Mouse (Mus musculus) right cerebral cortex, adult 18-20 months (tissue): Measurements from ENCODE around the gene Cfap54.

ENCODE experiments used
- DNase-seq: peaks from one replicate; pipeline ENCODE4 v3.0.0; 2022; ENCODE audit warnings: mixed read lengths

Gene Cfap54

GRCm38 (mm10) chr10:93053315-93053714, 28.1 kb downstream of the Cfap54 start:
- no peak for DNase-seq

- DNase-seq: peak; percentile 77
Observed at GRCm38 (mm10) chr10:93051016-93051726, 30.2 kb downstream of the Cfap54 start.

GRCm38 (mm10) chr10:93050571-93050970, 30.8 kb downstream of the Cfap54 start:
- DNase-seq: no peak

GRCm38 (mm10) chr10:93043195-93043594, 38.2 kb downstream of the Cfap54 start:
- DNase-seq: no peak

GRCm38 (mm10) chr10:93041850-93042249, 39.6 kb downstream of the Cfap54 start:
- DNase-seq: no peak

GRCm38 (mm10) chr10:93041392-93041791, 40.0 kb downstream of the Cfap54 start:
- no peak for DNase-seq

- no peak for DNase-seq
Observed at GRCm38 (mm10) chr10:93036532-93036931, 44.9 kb downstream of the Cfap54 start.

- no peak for DNase-seq
Observed at GRCm38 (mm10) chr10:93035489-93035888, 45.9 kb downstream of the Cfap54 start.

- no peak for DNase-seq
Observed at GRCm38 (mm10) chr10:93023295-93023694, 58.1 kb downstream of the Cfap54 start.

GRCm38 (mm10) chr10:93014059-93014795, 67.2 kb downstream of the Cfap54 start:
- DNase-seq: peak; percentile 57

- DNase-seq: no peak
Observed at GRCm38 (mm10) chr10:93011085-93011484, 70.3 kb downstream of the Cfap54 start.

GRCm38 (mm10) chr10:93006970-93007369, 74.4 kb downstream of the Cfap54 start:
- no peak for DNase-seq

GRCm38 (mm10) chr10:93006405-93006804, 75.0 kb downstream of the Cfap54 start:
- no peak for DNase-seq

- DNase-seq: no peak
Observed at GRCm38 (mm10) chr10:92998536-92998935, 82.9 kb downstream of the Cfap54 start.

GRCm38 (mm10) chr10:92995186-92995585, 86.2 kb downstream of the Cfap54 start:
- no peak for DNase-seq

GRCm38 (mm10) chr10:92994340-92994739, 87.1 kb downstream of the Cfap54 start:
- DNase-seq: no peak

- no peak for DNase-seq
Observed at GRCm38 (mm10) chr10:92992526-92992925, 88.9 kb downstream of the Cfap54 start.

- DNase-seq: no peak
Observed at GRCm38 (mm10) chr10:92990576-92990975, 90.8 kb downstream of the Cfap54 start.

GRCm38 (mm10) chr10:92965134-92965533, 116.3 kb downstream of the Cfap54 start:
- no peak for DNase-seq

- no peak for DNase-seq
Observed at GRCm38 (mm10) chr10:92950044-92950443, 131.4 kb downstream of the Cfap54 start.

GRCm38 (mm10) chr10:92942848-92943645, 138.4 kb downstream of the Cfap54 start:
- DNase-seq: no peak

GRCm38 (mm10) chr10:92941616-92942015, 139.8 kb downstream of the Cfap54 start:
- DNase-seq: no peak

GRCm38 (mm10) chr10:92937741-92938285, 143.6 kb downstream of the Cfap54 start:
- DNase-seq: no peak
